Mouse (Mus musculus) midbrain, embryonic 10.5 days (tissue): ENCODE measurements at regions not wholly inside any gene's neighbourhood (a gene's known extent, or its start where the extent isn't known, plus 50 kb on each side); places are given as distances from the start of the nearest gene placed in this dataset.

Source experiments
- DNase-seq: peaks from one replicate; pipeline ENCODE4 v3.0.0-alpha.2; 2017; ENCODE audit warnings: low spot score
- H3K27ac ChIP-seq: fragments of 300-500 bp; sonication (generic); replicated peaks from 2 replicates; pipeline ENCODE4 v1.5.1; 2016; ENCODE audit warnings: mild to moderate bottlenecking
- H3K27me3 ChIP-seq: fragments of 300-500 bp; sonication (generic); 2 replicates; pipeline ENCODE4 v1.6.1; 2016; ENCODE audit warnings: low read depth, mild to moderate bottlenecking; ENCODE audit not compliant: poor library complexity, severe bottlenecking
- H3K36me3 ChIP-seq: fragments of 300-500 bp; sonication (generic); 2 replicates; pipeline ENCODE4 v1.6.1; 2016; ENCODE audit warnings: mild to moderate bottlenecking, moderate library complexity
- H3K4me1 ChIP-seq: fragments of 300-500 bp; sonication (generic); 2 replicates; pipeline ENCODE4 v1.6.1; 2016
- H3K4me3 ChIP-seq: fragments of 300-500 bp; sonication (generic); 2 replicates; pipeline ENCODE4 v1.5.1; 2016; ENCODE audit warnings: mild to moderate bottlenecking, moderate library complexity
- H3K9me3 ChIP-seq: fragments of 300-500 bp; sonication (generic); replicated peaks from 2 replicates; pipeline ENCODE4 v1.6.1; 2016; ENCODE audit warnings: mild to moderate bottlenecking
- WGBS: fragments of 180-500 bp; shearing (Covaris S2); methylation state at CpG from one replicate; pipeline ENCODE4 v1.1.7; 2016; 5-methylcytosine and 5-hydroxymethylcytosine counted together

- Histone ChIP-seq H3K4me1 (peaks cover 8% of the 10 kb centered on the region), H3K36me3 (no peaks in the 10 kb centered on the region), H3K9me3 (no peaks in the 10 kb centered on the region), H3K27me3 (0 out of 2 replicates have a peak, but pooled peaks cover 3% of the 10 kb centered on the region), H3K4me3 (no peak overlapping the region), H3K27ac (peak overlapping the region; percentile 60)
- 63% methylated on average over 15 of the region's 15 CpGs for WGBS
- DNase-seq = no peak
Observed at GRCm38 (mm10) chr19:56220724-56221407, 66.1 kb upstream of the Habp2 start.

GRCm38 (mm10) chr19:56222496-56222895 is 64.4 kb upstream of the Habp2 start:
- Histone ChIP-seq H3K36me3 (no peaks in the 10 kb centered on the region), H3K27ac (no peak overlapping the region), H3K4me3 (no peak overlapping the region), H3K4me1 (peaks cover 8% of the 10 kb centered on the region), H3K9me3 (no peaks in the 10 kb centered on the region), H3K27me3 (0 out of 2 replicates have a peak, but pooled peaks cover 3% of the 10 kb centered on the region)
- 85% methylated on average over 4 of the region's 4 CpGs for WGBS
- no peak for DNase-seq

DNA sequence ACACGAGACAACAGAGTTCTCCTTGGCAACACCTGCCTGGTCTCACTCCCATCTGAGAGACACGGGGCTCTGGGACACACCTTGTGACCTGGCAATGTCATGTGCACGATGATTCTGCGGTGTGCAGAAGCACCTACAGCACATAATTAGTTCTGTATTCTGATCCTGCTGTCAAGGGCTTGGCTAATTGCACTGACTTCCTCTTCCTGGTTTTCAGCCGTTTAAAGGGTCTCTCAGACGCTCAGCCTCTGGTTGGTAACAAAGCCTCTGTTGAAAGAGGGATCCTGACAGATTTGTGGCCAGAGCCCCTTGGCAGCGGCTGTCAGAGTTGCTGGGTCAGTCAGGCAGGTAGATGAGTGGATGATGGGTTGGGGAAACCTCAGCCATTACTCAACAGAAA is 61.9 kb upstream of the Habp2 start:
- H3K27ac ChIP-seq = 0 out of 2 replicates have a peak overlapping the region, but pooled peaks have one; percentile 5
- H3K4me1 ChIP-seq = peaks cover 8% of the 10 kb centered on the region
- WGBS = 73% methylated on average over 7 of the region's 7 CpGs
- H3K4me3 ChIP-seq = no peak overlapping the region
- no peaks in the 10 kb centered on the region for H3K9me3 ChIP-seq
- no peak for DNase-seq
- no peaks in the 10 kb centered on the region for H3K36me3 ChIP-seq
- H3K27me3 ChIP-seq = no peaks in the 10 kb centered on the region

- H3K36me3 ChIP-seq = no peaks in the 10 kb centered on the region
- H3K9me3 ChIP-seq = no peaks in the 10 kb centered on the region
- 93% methylated on average over 3 of the region's 3 CpGs for WGBS
- H3K27me3 ChIP-seq = no peaks in the 10 kb centered on the region
- H3K27ac ChIP-seq = no peak overlapping the region
- DNase-seq = no peak
- no peak overlapping the region for H3K4me3 ChIP-seq
- H3K4me1 ChIP-seq = peaks cover 8% of the 10 kb centered on the region
Observed at GRCm38 (mm10) chr19:56225518-56225917, 61.4 kb upstream of the Habp2 start.

DNA sequence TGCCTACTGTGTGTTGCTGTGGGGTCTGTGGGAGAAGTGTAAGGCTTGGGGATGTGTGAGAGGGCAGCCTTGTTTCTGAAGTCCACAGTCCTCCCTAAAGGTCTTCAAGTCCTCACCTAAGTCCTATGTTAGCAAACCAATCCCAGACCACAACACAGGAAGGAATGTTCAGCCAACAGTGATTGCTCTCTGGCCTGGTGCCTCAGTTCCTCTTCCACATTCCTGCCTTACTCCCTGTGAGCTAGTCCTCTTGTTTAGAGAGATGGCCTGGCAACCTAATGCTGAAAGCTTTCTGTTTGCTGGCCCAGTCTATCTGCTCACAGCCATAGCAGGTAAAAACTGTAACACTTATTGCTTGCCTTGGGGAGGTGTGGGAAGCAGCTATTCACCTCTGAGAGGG is 58.4 kb upstream of the Habp2 start:
- Histone ChIP-seq H3K4me3 (no peak overlapping the region), H3K4me1 (peaks cover 11% of the 10 kb centered on the region), H3K9me3 (peaks cover 6% of the 10 kb centered on the region), H3K36me3 (no peaks in the 10 kb centered on the region), H3K27me3 (no peaks in the 10 kb centered on the region), H3K27ac (no peak overlapping the region)
- no peak for DNase-seq

- WGBS = 82% methylated on average over 8 of the region's 8 CpGs
- no peak for DNase-seq
- H3K27ac ChIP-seq = no peak overlapping the region
Observed at GRCm38 (mm10) chr19:56231430-56231829, 55.5 kb upstream of the Habp2 start.

DNA sequence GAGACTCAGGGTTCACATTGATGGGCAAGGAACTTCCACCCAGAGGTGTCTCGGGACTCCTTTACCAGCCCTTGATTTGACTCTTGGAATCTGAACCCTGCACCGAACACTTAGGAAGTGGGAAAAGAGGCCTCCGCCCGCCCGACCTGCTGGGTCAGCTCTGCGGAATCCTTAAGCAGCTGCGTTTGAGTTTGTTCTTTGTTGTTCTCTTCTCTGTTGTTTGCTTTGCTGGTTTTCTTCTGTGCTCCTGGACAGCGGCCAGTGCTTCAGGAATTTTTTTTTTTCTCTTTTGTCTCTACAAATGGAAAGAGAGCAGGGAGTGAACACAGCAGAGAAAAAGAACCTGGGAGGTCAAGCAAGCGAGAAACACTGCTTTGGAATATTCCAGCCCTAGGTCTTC is 55.1 kb upstream of the Habp2 start:
- Histone ChIP-seq H3K4me3 (no peak overlapping the region), H3K27ac (peak overlapping the region; percentile 68), H3K27me3 (no peaks in the 10 kb centered on the region), H3K36me3 (no peaks in the 10 kb centered on the region), H3K4me1 (peaks cover 14% of the 10 kb centered on the region), H3K9me3 (peaks cover 6% of the 10 kb centered on the region)
- WGBS = 43% methylated on average over 9 of the region's 9 CpGs
- DNase-seq = no peak

More at GRCm38 (mm10) chr19:56231430-56231829, 55.5 kb upstream of the Habp2 start:
- H3K36me3 ChIP-seq = no peaks in the 10 kb centered on the region
- H3K27me3 ChIP-seq = no peaks in the 10 kb centered on the region
- H3K4me1 ChIP-seq = peaks cover 14% of the 10 kb centered on the region
- peaks cover 6% of the 10 kb centered on the region for H3K9me3 ChIP-seq
- no peak overlapping the region for H3K4me3 ChIP-seq

DNA sequence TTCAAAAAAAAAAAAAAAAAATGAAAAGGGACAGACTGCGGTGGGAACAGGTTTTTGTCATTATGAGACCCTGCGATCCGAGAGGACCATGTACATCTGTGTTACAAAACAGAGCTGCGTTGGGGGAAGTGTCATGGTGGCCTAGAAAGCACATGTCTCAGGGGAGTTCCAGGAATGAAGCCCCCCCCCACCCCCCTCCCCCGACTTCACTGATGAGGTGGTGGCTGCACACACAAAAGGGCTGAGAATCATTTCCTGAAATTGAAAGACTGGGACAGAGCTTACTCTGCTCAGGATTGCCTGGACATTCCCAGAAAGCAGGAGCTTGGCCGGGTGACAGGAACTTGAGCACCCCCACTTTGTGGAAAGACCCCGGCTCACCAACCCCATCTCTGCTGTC is 54.7 kb upstream of the Habp2 start:
- Histone ChIP-seq H3K9me3 (peaks cover 6% of the 10 kb centered on the region), H3K27me3 (no peaks in the 10 kb centered on the region), H3K36me3 (no peaks in the 10 kb centered on the region), H3K4me1 (peaks cover 14% of the 10 kb centered on the region), H3K27ac (peak overlapping the region; percentile 68), H3K4me3 (no peak overlapping the region)
- no peak for DNase-seq
- WGBS = 82% methylated on average over 7 of the region's 7 CpGs

DNA sequence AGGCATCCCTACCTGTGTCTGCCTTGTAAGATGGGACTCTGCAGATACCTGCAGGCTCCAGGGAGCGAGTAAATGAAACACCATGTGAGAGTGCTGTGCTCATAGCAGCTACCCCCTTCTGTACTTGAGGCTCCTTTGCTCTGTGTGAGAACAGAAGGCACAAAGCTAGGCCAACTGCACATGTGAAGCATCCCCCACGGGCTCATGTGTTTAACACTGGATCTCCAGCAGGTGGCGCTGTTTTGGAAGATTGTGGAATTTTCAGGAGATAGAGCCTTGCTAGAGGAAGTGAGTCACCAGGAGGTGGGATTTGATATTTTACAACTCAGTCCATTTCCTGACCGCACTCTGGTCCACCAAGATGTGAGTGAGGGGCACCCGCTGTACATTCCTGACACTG is 54.0 kb upstream of the Habp2 start:
- H3K36me3 ChIP-seq = no peaks in the 10 kb centered on the region
- H3K27ac ChIP-seq = no peak overlapping the region
- no peaks in the 10 kb centered on the region for H3K27me3 ChIP-seq
- H3K9me3 ChIP-seq = peaks cover 6% of the 10 kb centered on the region
- H3K4me1 ChIP-seq = peaks cover 14% of the 10 kb centered on the region
- no peak for DNase-seq
- H3K4me3 ChIP-seq = no peak overlapping the region
- WGBS = 98% methylated on average over 5 of the region's 5 CpGs

GRCm38 (mm10) chr19:56235040-56235439 is 51.9 kb upstream of the Habp2 start:
- Histone ChIP-seq H3K27ac (no peak overlapping the region), H3K9me3 (peaks cover 6% of the 10 kb centered on the region), H3K36me3 (no peaks in the 10 kb centered on the region), H3K27me3 (no peaks in the 10 kb centered on the region), H3K4me3 (no peak overlapping the region), H3K4me1 (peaks cover 14% of the 10 kb centered on the region)
- DNase-seq = no peak
- WGBS = 87% methylated on average over 2 of the region's 2 CpGs
